Mouse (Mus musculus) C2C12 (cell line): ENCODE data around the gene Ppp6r3. TPM values are rescaled to one million over a fixed set of nuclear protein-coding genes. Genes with fewer than 3 reads are reported as not detected.

Source experiments
- H3K27me3 ChIP-seq: one replicate; pipeline ENCODE4 v1.6.1; 2011; ENCODE audit not compliant: control insufficient read depth, insufficient read depth, insufficient read length
- H3K36me3 ChIP-seq: one replicate; pipeline ENCODE4 v1.6.1; 2011; ENCODE audit not compliant: control insufficient read depth, insufficient read depth
- H3K4me3 ChIP-seq: one replicate; pipeline ENCODE4 v1.5.1; 2011; ENCODE audit warnings: mild to moderate bottlenecking, control low read depth; ENCODE audit not compliant: poor library complexity, insufficient read depth, severe bottlenecking
- H3K79me2 ChIP-seq: one replicate; pipeline ENCODE4 v1.6.1; 2011; ENCODE audit not compliant: control insufficient read depth, insufficient read depth
- H3K79me3 ChIP-seq: one replicate; pipeline ENCODE4 v1.6.1; 2011; ENCODE audit warnings: low read depth, control low read depth
- H3ac ChIP-seq: one replicate; pipeline ENCODE3; 2011; ENCODE audit warnings: low read depth; ENCODE audit not compliant: control insufficient read depth, insufficient read length
- CEBPB ChIP-seq: IDR thresholded peaks from one replicate; pipeline ENCODE4 v1.6.1; 2011; ENCODE audit warnings: low read depth, mild to moderate bottlenecking, control low read depth, moderate library complexity
- CTCF ChIP-seq: IDR thresholded peaks from one replicate; pipeline ENCODE4 v1.5.1; 2011; ENCODE audit not compliant: control insufficient read depth, insufficient read depth, insufficient read length
- FOSL1 ChIP-seq: IDR thresholded peaks from one replicate; pipeline ENCODE4 v1.8.0; 2011; ENCODE audit warnings: mild to moderate bottlenecking, low read length; ENCODE audit not compliant: poor library complexity, insufficient read depth, severe bottlenecking
- MAX ChIP-seq: IDR thresholded peaks from one replicate; pipeline ENCODE4 v1.6.1; 2011; ENCODE audit warnings: mild to moderate bottlenecking, control low read depth
- MYOD1 ChIP-seq: IDR thresholded peaks from one replicate; pipeline ENCODE4 v1.6.1; 2011; ENCODE audit warnings: low read depth; ENCODE audit not compliant: control insufficient read depth, insufficient read length
- MYOG ChIP-seq: IDR thresholded peaks from one replicate; pipeline ENCODE4 v1.6.1; 2011; ENCODE audit not compliant: control insufficient read depth, insufficient read length; ENCODE audit errors: extremely low read depth
- USF1 ChIP-seq: IDR thresholded peaks from one replicate; pipeline ENCODE4 v1.6.1; 2011; ENCODE audit warnings: low read depth, mild to moderate bottlenecking, control low read depth, moderate library complexity
- polyA plus RNA-seq: library from polyadenylated mRNA; unstranded; fragments of >200 nt; fragmentation: generic; extraction: Trizol; gene quantifications from one replicate; pipeline ENCODE4 v1.2.1, GENCODE M21; 2012; ENCODE audit warnings: missing spikeins

Ppp6r3 gene
- polyA plus RNA-seq, 1 experiment: 18.1 TPM

DNA sequence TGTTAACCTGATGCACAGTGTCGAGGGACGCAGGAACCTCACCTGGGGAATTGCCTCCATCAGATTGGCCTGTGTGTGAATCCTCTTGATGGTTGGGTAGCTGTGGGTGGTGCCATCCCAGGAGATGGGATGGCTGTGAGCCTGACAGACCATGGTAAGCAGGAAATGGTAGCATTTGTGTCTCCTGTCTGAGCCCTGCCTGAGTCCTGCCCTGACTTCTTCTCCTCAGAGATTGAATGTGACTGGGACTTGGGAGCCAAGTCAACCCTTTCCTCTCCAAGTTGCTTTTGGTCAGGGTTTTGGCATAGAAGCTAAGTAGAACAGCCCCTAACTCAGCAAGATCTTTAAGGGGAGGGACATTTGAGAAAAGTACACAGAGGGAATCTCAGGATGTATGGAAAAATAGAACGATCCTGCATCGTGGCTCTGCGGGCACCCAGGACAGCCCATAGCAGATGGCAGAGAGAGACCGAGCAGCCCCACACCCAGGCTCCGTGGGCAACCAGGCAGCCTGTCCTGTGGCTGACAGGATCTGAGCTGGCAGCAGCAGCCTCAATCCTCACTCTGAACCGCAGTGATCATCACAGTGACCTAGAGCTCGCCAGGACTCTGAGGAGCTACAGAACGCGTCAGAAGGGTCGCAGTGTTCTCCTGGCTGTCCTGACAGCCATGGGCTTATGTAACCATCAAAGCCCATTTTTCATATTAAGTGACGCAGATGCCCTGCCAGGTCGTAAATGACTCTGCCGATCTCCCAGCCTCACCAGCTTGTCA lies 147.3 kb downstream of the Ppp6r3 start:
- no peaks in the 10 kb centered on the region for H3K79me3 ChIP-seq
- no peaks in the 10 kb centered on the region for H3K36me3 ChIP-seq
- H3K4me3 ChIP-seq: no peak overlapping the region
- no peak overlapping the region for H3ac ChIP-seq
- H3K27me3 ChIP-seq: no peaks in the 10 kb centered on the region
- H3K79me2 ChIP-seq: no peaks in the 10 kb centered on the region
- no peak for TF ChIP-seq MYOG
- no peak for TF ChIP-seq USF1
- TF ChIP-seq CTCF: no peak
- no peak for TF ChIP-seq MAX
- TF ChIP-seq CEBPB: no peak
- no peak for TF ChIP-seq MYOD1
- no peak for TF ChIP-seq FOSL1

DNA sequence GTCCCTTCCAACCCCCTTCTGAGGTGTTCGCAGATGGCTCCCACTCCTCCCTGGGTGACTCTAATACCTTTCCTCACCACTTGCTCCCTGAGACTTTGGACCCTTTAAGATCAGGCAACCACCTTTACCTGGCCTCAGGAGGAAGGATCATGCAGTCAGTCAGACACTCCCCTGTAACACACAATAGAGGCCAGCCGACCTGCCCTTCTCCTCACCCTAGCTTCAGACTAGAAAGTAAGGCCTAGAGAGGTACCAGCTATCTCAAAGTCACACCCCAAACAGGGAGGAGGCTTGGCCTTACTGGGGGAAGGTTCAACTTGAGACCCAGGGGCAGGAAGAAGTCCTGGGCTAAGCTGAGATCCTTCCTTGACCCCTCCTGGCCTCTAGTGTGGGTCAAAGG lies 151.3 kb downstream of the Ppp6r3 start:
- H3K4me3 ChIP-seq: no peak overlapping the region
- no peaks in the 10 kb centered on the region for H3K79me3 ChIP-seq
- no peaks in the 10 kb centered on the region for H3K36me3 ChIP-seq
- no peaks in the 10 kb centered on the region for H3K27me3 ChIP-seq
- no peak for TF ChIP-seq MAX
- TF ChIP-seq FOSL1: no peak
- no peak for TF ChIP-seq CEBPB
- no peak for TF ChIP-seq USF1
- TF ChIP-seq MYOD1: no peak
- TF ChIP-seq MYOG: no peak
- no peak for TF ChIP-seq CTCF
- no peaks in the 10 kb centered on the region for H3K79me2 ChIP-seq
- H3ac ChIP-seq: no peak overlapping the region

DNA sequence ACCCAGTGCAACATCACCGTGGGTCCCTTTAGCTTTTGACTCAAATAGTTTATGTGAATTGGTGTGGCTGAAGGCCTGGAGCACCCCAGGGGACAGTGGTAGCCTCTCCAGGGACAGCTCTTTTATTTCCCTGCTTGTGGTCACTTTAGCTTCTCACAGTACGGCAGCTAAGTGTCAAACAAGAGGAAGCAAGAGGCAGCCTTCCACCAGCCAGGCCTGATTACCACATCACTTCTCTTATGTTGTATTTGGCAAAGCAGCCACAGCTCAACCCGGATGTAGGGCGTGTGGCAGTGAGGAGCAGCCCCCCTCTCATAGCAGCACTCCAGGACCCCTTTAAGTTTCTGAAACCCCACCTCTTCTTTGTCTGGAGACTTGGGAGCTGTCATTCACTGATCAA lies 152.6 kb downstream of the Ppp6r3 start:
- no peak for TF ChIP-seq MAX
- TF ChIP-seq CTCF: no peak
- no peak for TF ChIP-seq CEBPB
- no peak for TF ChIP-seq USF1
- TF ChIP-seq MYOD1: no peak
- no peak for TF ChIP-seq FOSL1
- no peak for TF ChIP-seq MYOG
- no peaks in the 10 kb centered on the region for H3K79me3 ChIP-seq

DNA sequence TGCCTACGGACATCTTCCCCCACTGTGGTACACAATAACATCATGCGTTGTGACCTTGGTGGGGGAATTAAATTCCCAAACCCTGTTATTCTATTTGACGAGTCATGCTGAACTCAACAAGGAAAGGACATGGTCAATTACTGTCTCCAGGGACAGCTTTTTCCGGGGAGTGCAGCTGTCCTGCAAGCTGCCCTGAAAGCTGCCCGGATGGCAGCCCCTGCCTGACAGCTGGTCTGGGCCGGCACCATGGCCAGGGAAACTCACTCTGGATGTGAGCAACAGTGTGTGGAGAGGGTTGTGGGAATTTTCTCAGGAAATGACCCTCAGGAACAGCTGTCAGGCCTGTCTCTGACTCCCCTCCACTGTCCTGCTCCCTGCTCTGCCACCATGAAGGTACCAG lies 153.1 kb downstream of the Ppp6r3 start:
- TF ChIP-seq CEBPB (no peak), MYOD1 (peak; percentile 94)
- H3K79me3 ChIP-seq: no peaks in the 10 kb centered on the region
- H3K27me3 ChIP-seq: no peaks in the 10 kb centered on the region

More for the DNA sequence above, 152.6 kb downstream of the Ppp6r3 start:
- H3K79me2 ChIP-seq: no peaks in the 10 kb centered on the region
- H3K4me3 ChIP-seq: no peak overlapping the region
- H3K36me3 ChIP-seq: no peaks in the 10 kb centered on the region
- no peak overlapping the region for H3ac ChIP-seq
- H3K27me3 ChIP-seq: no peaks in the 10 kb centered on the region

DNA sequence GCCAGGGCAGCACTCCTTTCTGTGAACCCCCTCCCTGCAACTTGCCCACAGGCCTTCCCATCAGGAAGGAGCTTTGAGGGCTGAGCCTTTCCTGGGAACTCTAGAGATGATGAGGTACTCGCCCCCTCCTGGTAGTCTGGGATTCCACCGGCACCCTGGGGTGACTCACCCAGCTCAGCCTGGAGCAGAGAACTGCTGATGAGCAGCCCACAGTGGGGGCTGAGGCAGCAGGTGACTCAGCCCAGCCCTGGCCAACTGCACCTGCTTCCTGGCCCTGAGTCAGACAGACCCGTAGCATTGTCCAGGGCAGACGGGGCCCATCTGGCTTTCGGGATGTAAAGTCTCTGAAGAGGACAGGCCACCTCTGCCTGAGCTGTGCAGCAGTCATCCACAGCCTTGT lies 156.3 kb downstream of the Ppp6r3 start:
- Histone ChIP-seq H3K27me3 (no peaks in the 10 kb centered on the region), H3ac (no peak overlapping the region), H3K36me3 (no peaks in the 10 kb centered on the region), H3K79me2 (no peaks in the 10 kb centered on the region), H3K4me3 (no peak overlapping the region), H3K79me3 (no peaks in the 10 kb centered on the region)
- TF ChIP-seq MAX: no peak
- no peak for TF ChIP-seq USF1
- peak; percentile 95 for TF ChIP-seq MYOD1
- TF ChIP-seq MYOG: no peak

More for the DNA sequence above, 153.1 kb downstream of the Ppp6r3 start:
- Histone ChIP-seq H3K79me2 (no peaks in the 10 kb centered on the region), H3K4me3 (no peak overlapping the region), H3ac (no peak overlapping the region), H3K36me3 (no peaks in the 10 kb centered on the region)

DNA sequence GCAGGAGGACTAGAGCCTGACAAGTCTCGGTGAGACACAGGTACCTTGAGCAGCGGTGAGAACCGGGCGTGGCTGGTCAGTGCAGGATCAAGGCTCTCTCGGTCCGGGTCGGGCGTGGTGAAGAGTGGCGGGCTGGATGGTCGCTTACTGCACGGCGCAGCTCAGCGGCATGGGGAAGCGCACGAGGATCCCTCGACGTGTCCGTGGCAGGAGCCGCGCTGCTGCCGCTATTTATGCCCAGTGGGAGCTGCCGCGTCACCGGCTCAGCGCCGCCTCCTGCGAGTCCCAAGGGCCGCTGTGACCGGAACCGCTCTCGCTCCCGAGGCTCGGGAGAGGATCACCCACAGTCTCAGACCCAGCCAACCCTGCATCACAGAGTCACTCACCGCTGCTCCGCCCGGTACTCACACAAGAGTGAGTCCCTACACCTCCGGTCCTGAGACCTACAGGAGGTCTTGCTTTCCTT lies 161.2 kb downstream of the Ppp6r3 start, which contains the start of gene Gal:
TSS of gene Gal (minus strand) at position 277 of the 466 bp plus-strand sequence.
- Histone ChIP-seq H3K27me3 (no peaks in the 10 kb centered on the region), H3K4me3 (no peak within 1 kb of the TSS), H3K79me2 (no peaks in the 10 kb centered on the region), H3K79me3 (no peaks in the 10 kb centered on the region), H3ac (no peak within 1 kb of the TSS), H3K36me3 (no peaks in the 10 kb centered on the region)
- no peak for TF ChIP-seq USF1
